Mouse (Mus musculus) liver, adult 2 months (tissue): Measurements from ENCODE around the gene Slc9a5. TPM values are rescaled to one million over a fixed set of nuclear protein-coding genes. Genes with fewer than 3 reads are reported as not detected.
A peak's percentile ranks its signal among the peaks of the same experiment; 100 is the strongest.

Source experiments
- DNase-seq: peaks from one replicate; pipeline ENCODE4 v3.0.0-alpha.2; 2011; ENCODE audit warnings: low read depth, low spot score; ENCODE audit errors: extremely low read depth
- H3K27ac ChIP-seq: fragments of 200-500 bp; replicated peaks from 2 replicates; pipeline ENCODE4 v1.5.1; 2012; ENCODE audit warnings: low read depth, mild to moderate bottlenecking, control low read depth, inconsistent platforms, low read length; ENCODE audit not compliant: insufficient read depth
- H3K27me3 ChIP-seq: fragments of 200-500 bp; 2 replicates; pipeline ENCODE4 v1.6.1; 2012; ENCODE audit warnings: mild to moderate bottlenecking, moderate library complexity, low read length, inconsistent platforms; ENCODE audit not compliant: control insufficient read depth, insufficient read depth
- H3K36me3 ChIP-seq: fragments of 200-500 bp; 2 replicates; pipeline ENCODE4 v1.6.1; 2012; ENCODE audit warnings: low read length, inconsistent platforms; ENCODE audit not compliant: control insufficient read depth, insufficient read depth
- H3K4me1 ChIP-seq: fragments of 200-500 bp; 2 replicates; pipeline ENCODE4 v1.6.1; 2011; ENCODE audit warnings: low read length; ENCODE audit not compliant: control insufficient read depth, insufficient read depth
- H3K4me3 ChIP-seq: fragments of 200-500 bp; 2 replicates; pipeline ENCODE4 v1.5.1; 2011; ENCODE audit warnings: low read depth, mild to moderate bottlenecking, control low read depth, low read length, moderate library complexity; ENCODE audit not compliant: insufficient read depth
- H3K79me2 ChIP-seq: fragments of 200-500 bp; 2 replicates; pipeline ENCODE4 v1.6.1; 2012; ENCODE audit warnings: inconsistent platforms, mild to moderate bottlenecking, low read length, moderate library complexity; ENCODE audit not compliant: control insufficient read depth, insufficient read depth
- H3K9ac ChIP-seq: fragments of 200-500 bp; 2 replicates; pipeline ENCODE4 v1.6.1; 2012; ENCODE audit warnings: low read depth, mild to moderate bottlenecking, control low read depth, inconsistent platforms, low read length
- CTCF ChIP-seq: fragments of 200-500 bp; IDR thresholded peaks from 2 replicates; pipeline ENCODE4 v1.5.1; 2011; ENCODE audit warnings: low read depth, low read length, control low read depth
- POLR2A ChIP-seq: fragments of 200-500 bp; IDR thresholded peaks from 2 replicates; pipeline ENCODE4 v1.6.1; 2011; ENCODE audit warnings: low read length, control low read depth; ENCODE audit not compliant: insufficient read depth; ENCODE audit errors: extremely low read depth
- WGBS: fragments of 180-500 bp; shearing (Covaris S2); methylation state at CpG from one replicate; pipeline ENCODE4 v1.1.7; 2018; 5-methylcytosine and 5-hydroxymethylcytosine counted together
- polyA plus RNA-seq: library from polyadenylated mRNA; depleted of rRNA; stranded (reverse); fragments of >200 nt; gene quantifications from 2 replicates; pipeline ENCODE4 v1.2.3, GENCODE M21; 2012
- total RNA-seq: library from RNA; depleted of rRNA; stranded (reverse); fragments of >200 nt; gene quantifications from 2 replicates; pipeline ENCODE4 v1.2.3, GENCODE M21; 2014

Gene Slc9a5
- total and polyA plus RNA-seq, 2 experiments: under 0.01 to 0.53 TPM

- H3K4me3 ChIP-seq: no peak overlapping the region
- 66% methylated on average over 12 of the region's 12 CpGs for WGBS
- no peak for DNase-seq
- H3K79me2 ChIP-seq: no peaks in the 10 kb centered on the region
- H3K27me3 ChIP-seq: no peaks in the 10 kb centered on the region
- no peak overlapping the region for H3K9ac ChIP-seq
- no peak overlapping the region for H3K27ac ChIP-seq
- H3K4me1 ChIP-seq: no peaks in the 10 kb centered on the region
- no peak for TF ChIP-seq CTCF
- no peak for TF ChIP-seq POLR2A
- H3K36me3 ChIP-seq: no peaks in the 10 kb centered on the region
Measured at GRCm38 (mm10) chr8:105361751-105362702, 13.4 kb downstream of the Slc9a5 start.

- no peak overlapping the region for H3K27ac ChIP-seq
- 77% methylated on average over 2 of the region's 2 CpGs for WGBS
- no peaks in the 10 kb centered on the region for H3K4me1 ChIP-seq
- no peak for DNase-seq
- no peaks in the 10 kb centered on the region for H3K27me3 ChIP-seq
- H3K79me2 ChIP-seq: no peaks in the 10 kb centered on the region
- no peak overlapping the region for H3K4me3 ChIP-seq
- H3K9ac ChIP-seq: no peak overlapping the region
- H3K36me3 ChIP-seq: no peaks in the 10 kb centered on the region
- peak; percentile 21; the same call in 1 of the 2 replicates for TF ChIP-seq CTCF
- no peak for TF ChIP-seq POLR2A
Measured at GRCm38 (mm10) chr8:105367107-105367506, 18.5 kb downstream of the Slc9a5 start.

DNA sequence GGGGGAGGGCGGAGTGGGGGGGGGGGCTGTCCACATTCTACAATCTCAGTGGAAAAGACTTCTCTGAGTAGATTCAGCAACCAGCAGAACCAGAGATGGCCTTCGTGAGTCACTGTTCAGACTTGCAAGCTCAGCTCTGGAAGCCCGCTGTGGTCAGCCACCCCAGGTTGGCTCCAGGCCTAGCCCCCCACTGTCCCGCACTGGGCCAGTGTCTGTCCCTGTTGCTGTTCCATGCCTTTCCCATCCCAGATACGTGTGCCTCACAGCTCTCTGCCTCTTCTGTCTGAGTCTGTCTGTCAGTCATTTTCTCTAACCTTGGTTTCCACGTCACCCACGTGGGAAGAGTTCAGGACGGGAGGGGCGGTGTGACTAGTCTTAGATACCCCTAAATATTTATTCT lies 23.8 kb downstream of the Slc9a5 start:
- TF ChIP-seq CTCF: no peak
- no peak for TF ChIP-seq POLR2A
- 84% methylated on average over 9 of the region's 9 CpGs for WGBS
- no peak for DNase-seq
- no peaks in the 10 kb centered on the region for H3K36me3 ChIP-seq
- H3K27ac ChIP-seq: no peak overlapping the region
- no peaks in the 10 kb centered on the region for H3K79me2 ChIP-seq
- no peak overlapping the region for H3K9ac ChIP-seq
- H3K27me3 ChIP-seq: no peaks in the 10 kb centered on the region
- no peaks in the 10 kb centered on the region for H3K4me1 ChIP-seq
- no peak overlapping the region for H3K4me3 ChIP-seq

GRCm38 (mm10) chr8:105373032-105373431 lies 24.4 kb downstream of the Slc9a5 start, which contains the start of gene Plekhg4:
TSS of gene Plekhg4 (plus strand) at chr8:105373274.
- no peak within 1 kb of the TSS for H3K9ac ChIP-seq
- H3K36me3 ChIP-seq: no peaks in the 10 kb centered on the region
- WGBS: 72% methylated on average over 2 of the region's 2 CpGs
- no peak within 1 kb of the TSS for H3K4me3 ChIP-seq
- no peaks in the 10 kb centered on the region for H3K27me3 ChIP-seq
- H3K4me1 ChIP-seq: no peaks in the 10 kb centered on the region
- no peak for DNase-seq
- TF ChIP-seq POLR2A (no peak), CTCF (no peak)
- H3K27ac ChIP-seq: no peak within 1 kb of the TSS
- H3K79me2 ChIP-seq: no peaks in the 10 kb centered on the region

GRCm38 (mm10) chr8:105374513-105374966 lies 25.9 kb downstream of the Slc9a5 start:
- H3K9ac ChIP-seq: no peak overlapping the region
- peak; percentile 45 for TF ChIP-seq CTCF
- no peak for TF ChIP-seq POLR2A
- H3K27ac ChIP-seq: no peak overlapping the region
- no peaks in the 10 kb centered on the region for H3K4me1 ChIP-seq
- WGBS: 36% methylated on average over 33 of the region's 33 CpGs
- no peak for DNase-seq
- H3K4me3 ChIP-seq: no peak overlapping the region
- no peaks in the 10 kb centered on the region for H3K36me3 ChIP-seq
- H3K27me3 ChIP-seq: no peaks in the 10 kb centered on the region
- H3K79me2 ChIP-seq: no peaks in the 10 kb centered on the region

GRCm38 (mm10) chr8:105378673-105379072 lies 30.0 kb downstream of the Slc9a5 start:
- Histone ChIP-seq H3K4me1 (no peaks in the 10 kb centered on the region), H3K9ac (no peak overlapping the region), H3K27me3 (no peaks in the 10 kb centered on the region), H3K4me3 (no peak overlapping the region), H3K36me3 (no peaks in the 10 kb centered on the region), H3K27ac (no peak overlapping the region), H3K79me2 (no peaks in the 10 kb centered on the region)
- TF ChIP-seq POLR2A: no peak
- TF ChIP-seq CTCF: no peak
- DNase-seq: no peak
- 49% methylated on average over 19 of the region's 19 CpGs for whole genome bisulfite sequencing
